Mouse (Mus musculus) 3134 (cell line): Measurements from ENCODE around the gene Rab1a.
"Not testable (repeated sequence)": the region's sequence is repeated elsewhere in the genome, so short reads cannot be mapped to it uniquely, and the experiment has no call there.

Source experiments
- DNase-seq: peaks from one replicate; pipeline ENCODE4 v3.0.0-alpha.2; 2011; ENCODE audit warnings: low spot score; ENCODE audit not compliant: insufficient read length; ENCODE audit errors: extremely low read depth

Rab1a gene

GRCm38 (mm10) chr11:20200713-20201575 is at the start of gene Rab1a:
TSS of gene Rab1a (plus strand) at chr11:20201432.
- DNase-seq = peak; percentile 99

DNA sequence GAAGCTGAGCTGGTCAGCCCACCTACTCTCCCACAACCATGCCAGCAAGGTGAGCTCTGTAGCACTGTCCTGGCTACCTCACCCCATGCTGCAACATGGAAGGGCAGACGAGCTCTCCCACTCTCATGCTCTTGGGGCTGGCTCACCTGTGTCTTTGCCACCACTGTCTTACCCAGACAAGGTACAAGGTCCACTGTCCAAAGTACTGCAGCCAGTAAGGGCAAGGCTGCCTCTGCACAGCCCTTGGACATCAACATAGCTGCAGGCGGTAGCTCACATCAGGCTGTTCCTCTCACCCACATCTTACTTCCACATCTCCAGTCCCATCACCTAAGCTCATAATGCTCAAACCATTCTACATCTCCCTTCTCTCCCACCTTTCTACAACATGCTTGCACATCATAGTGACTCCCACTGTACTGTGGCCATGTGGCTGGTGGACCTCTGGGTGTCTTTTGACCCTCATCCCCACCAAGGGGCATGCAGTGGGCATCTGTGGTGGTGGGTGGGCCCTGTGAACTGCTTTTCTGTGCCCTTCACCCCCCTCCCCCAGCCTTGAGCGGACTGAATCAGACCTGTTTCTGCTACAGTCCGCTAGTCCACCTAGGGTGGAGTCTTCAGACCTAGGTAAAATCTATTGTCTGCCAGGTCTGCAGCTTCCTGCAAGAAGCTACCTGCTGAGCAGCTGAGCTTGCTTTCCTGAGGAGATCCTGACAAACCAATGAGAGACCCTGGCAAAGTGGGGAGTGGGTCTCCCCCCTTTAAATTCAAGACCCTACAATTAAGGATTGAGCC is 48.9 kb upstream of the Rab1a start:
- DNase-seq = no peak

DNA sequence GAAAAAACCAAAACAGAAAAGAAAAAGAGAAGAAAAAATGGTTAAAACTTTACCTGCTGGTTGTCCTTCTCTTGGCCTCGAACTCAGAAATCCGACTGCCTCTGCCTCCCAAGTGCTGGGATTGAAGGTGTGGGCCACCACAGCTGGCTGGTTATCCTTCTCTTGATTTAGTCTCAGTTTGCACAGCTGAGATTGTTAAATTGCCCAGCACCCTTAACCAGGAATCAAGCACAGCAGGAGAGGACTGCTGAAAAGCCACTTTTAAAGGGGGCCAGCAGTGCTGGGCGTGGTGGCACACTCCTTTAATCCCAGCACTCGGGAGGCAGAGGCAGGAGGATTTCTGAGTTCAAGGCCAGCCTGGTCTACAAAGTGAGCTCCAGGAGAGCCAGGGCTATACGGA is 47.7 kb upstream of the Rab1a start:
- not testable (repeated sequence) for DNase-seq

DNA sequence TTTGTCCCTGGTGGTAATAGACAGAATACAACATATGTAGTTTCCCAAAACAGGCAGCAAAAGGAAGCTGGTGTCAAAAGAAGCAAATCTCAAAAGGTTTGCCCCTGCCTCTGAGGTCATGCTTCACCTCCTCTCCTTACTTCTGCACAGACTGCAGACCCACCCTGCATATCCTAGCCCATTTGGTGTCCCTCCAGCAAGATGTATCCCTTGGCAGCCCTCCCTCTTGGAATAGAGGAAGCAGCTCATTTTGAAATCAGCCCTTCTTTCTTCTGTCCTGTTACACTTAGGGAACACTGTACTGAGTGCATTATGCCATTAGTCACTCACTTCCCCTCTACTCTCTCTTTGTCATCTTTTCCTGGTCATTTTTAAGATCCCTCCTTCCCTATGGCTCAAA is 42.4 kb upstream of the Rab1a start:
- DNase-seq = no peak

GRCm38 (mm10) chr11:20164979-20165867 is 36.0 kb upstream of the Rab1a start:
- no peak for DNase-seq

GRCm38 (mm10) chr11:20165991-20166390 is 35.2 kb upstream of the Rab1a start:
- DNase-seq = no peak

- not testable (repeated sequence) for DNase-seq
Observed at GRCm38 (mm10) chr11:20166476-20166875, 34.8 kb upstream of the Rab1a start.

- no peak for DNase-seq
Observed at GRCm38 (mm10) chr11:20168972-20169371, 32.3 kb upstream of the Rab1a start.

DNA sequence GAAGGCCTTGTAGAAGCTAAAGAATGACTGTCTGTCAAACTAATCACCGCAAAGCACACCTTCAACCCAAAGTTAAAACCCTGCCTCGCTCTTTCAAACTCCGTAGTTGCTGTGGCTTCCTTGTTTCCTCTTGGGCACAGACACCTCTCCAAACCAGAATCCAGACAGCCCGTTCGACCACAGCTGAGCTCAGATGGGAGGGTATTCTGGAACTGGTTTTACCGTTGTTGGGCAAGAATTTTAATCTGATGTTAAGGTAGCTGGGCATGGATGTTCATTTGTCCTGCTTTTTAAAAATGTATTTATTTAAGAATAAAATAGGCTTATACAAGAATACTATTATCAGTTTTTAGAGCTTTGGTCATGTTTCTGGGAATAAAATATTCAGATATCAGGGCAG is 14.0 kb upstream of the Rab1a start:
- no peak for DNase-seq

DNA sequence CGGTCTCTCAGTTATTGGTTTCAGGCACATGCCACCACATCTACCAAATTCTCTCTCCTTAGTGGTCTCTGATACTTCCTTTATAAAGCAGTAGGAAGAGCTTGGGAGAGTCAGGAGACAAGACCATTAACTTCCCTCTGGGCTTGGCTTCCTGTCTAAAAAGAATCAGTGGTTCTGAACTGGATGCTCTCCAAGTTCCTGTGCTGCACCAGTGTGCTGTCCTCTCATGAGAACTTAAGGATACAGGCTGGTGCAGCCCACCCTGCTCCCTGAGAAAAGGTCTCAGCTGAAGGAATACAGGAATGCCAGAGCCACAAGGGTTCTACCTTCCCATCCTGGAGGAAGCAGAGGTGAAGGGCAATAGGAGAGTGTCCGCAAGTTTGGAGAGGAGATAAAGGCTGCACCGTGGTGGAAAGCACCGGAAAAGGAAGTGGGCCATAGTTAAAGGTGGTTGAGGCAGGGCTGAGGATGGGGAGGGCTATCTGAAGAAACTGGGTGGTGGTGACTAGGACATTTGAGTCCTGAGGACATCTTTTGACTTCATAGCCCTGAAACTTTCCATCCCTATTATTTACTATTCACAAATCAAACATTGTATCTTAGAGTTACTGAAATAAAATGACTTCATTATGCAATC is 8.0 kb upstream of the Rab1a start:
- no peak for DNase-seq

DNA sequence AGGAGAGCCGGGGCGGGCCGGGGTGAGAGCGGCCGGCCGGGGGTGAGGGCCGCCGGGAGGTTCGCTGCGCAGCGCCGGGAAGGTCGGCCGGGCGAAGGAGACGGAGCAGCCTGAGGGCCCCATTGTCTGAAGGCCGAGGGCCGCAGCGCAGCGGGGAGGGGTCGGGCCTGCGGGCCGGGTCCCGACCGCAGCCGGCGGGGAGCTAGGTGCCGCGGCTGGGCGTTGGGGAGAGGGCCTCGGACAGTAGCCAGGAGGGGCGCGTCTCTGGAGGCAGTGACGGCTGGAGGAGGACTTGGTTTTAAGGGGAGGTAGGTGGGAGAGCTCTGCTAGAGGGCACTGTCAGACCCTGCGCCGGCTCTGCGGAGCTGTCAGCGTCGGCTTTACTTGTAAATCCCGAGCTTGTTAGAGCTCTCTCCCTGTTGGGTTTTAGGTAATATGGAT is 449 bp downstream of the Rab1a start:
- DNase-seq = peak; percentile 53

- no peak for DNase-seq
Observed at GRCm38 (mm10) chr11:20202299-20203011, 1.2 kb downstream of the Rab1a start.

GRCm38 (mm10) chr11:20204321-20204720 is 3.1 kb downstream of the Rab1a start:
- no peak for DNase-seq

- no peak for DNase-seq
Observed at GRCm38 (mm10) chr11:20204870-20205446, 3.7 kb downstream of the Rab1a start.

GRCm38 (mm10) chr11:20205538-20205937 is 4.3 kb downstream of the Rab1a start:
- DNase-seq = no peak

DNA sequence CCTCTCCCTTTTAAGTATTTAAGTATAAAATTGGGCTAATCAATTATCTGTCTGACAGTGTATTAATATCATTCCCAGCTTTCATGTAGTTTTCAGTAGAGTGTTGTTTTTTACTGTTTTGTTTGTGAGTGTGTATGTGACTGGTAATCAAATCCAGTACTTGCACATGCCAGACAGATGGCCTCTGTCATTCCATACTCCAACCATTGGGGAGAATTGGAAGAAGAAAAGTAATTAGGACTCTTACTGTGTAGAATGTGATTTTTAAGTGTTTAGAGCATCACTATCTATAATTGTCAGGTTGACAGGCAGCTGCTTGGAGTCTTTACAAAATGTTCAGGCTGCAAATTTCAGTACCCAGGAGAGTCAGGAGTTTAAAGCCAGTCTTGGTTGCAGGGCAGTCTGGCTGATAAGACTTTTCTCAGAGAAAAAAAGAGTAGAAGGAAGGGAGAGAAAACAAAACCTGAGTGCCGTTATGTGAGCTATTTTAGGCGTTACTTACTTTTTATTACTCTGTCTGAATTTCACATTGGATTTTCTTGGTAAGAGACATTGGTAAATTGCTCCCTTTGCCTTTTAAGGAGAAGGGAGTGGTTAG is 5.5 kb downstream of the Rab1a start:
- no peak for DNase-seq

DNA sequence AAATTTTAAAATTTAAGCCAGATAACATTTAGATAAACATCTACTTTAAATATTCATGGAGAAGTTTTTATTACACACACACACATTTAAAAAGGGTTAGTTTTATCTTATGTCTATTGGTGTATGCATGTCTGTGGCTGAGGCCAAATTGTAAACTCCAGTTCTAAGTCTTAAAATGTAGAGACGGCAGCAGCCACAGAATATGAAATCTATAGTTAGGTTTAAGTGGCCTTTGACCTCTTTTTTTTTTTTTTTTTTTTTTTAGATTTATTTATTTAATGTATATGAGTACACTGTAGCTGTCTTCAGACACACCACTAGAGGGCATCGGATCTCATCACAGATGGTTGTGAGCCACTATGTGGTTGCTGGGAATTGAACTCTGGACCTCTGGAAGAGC is 6.4 kb downstream of the Rab1a start:
- DNase-seq = no peak

DNA sequence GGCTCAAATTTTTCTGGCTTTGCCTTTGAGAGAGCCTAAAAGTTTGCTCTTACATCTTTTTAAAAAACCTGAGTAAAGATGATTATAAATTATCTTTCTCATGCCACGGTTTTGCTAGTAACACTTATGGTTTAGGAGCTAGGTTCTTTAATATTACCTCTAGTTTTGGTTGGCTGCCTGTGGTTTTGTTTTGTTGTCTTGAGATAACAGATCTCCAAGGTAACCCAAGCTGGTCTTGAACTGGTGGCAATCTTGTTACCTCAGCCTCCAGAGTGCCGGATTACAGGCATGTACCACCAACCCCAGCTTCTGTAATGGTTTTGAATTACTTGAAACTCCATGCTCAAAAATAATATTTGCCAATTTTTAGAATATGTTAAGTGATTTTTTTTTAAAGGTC is 10.6 kb downstream of the Rab1a start:
- DNase-seq = no peak

- DNase-seq = no peak
Observed at GRCm38 (mm10) chr11:20214779-20215178, 13.5 kb downstream of the Rab1a start.
